Mouse (Mus musculus) liver, embryonic 14.5 days (tissue): Measurements from ENCODE around the gene Ptpn11.

Source experiments
- CTCF ChIP-seq: IDR thresholded peaks from 2 replicates; pipeline ENCODE4 v1.5.1; 2016; ENCODE audit warnings: antibody characterized with exemption, low read depth, control low read depth
- EP300 ChIP-seq: IDR thresholded peaks from 2 replicates; pipeline ENCODE4 v1.6.1; 2016; ENCODE audit warnings: antibody characterized with exemption, low read depth

DNA sequence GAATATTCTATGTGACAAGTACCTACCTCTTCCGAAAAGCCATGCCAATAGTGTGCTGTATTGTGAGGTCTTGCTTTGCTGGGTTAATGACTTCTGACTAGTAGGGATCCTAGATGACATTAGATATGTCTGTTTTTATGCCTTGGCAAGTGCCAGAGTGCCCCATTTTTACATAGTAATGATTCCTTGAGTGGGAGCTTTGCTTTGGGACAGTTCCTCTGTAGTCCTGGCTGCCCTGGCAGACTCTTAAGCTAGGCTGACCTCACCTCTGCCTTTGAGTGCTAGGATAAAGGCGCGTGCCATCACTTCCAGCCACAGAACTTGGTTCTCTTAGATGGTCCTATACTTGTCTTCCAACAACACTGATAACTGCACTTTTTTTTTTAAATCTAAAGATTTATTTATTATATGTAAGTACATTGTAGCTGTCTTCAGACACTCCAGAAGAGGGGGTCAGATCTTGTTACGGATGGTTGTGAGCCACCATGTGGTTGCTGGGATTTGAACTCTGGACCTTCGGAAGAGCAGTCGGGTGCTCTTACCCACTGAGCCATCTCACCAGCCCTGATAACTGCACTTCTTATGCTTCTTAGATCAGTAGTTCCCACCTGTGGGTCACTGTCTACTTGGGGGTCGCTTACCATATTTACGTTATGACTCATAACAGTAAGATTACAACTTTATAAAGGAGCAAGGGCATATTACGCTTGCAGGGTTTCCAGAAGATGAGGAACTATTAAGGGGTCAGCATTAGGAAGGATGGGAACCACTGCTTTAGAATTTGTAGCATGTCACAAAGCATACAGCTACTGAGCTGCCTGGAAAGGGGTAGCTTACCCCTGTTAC, 18.8 kb upstream of the Ptpn11 start:
- TF ChIP-seq EP300 (no peak), CTCF (no peak)
